Mouse (Mus musculus): ENCODE results near the gene Emx1. TPM values are rescaled to one million over a fixed set of nuclear protein-coding genes. Genes with fewer than 3 reads are reported as not detected.

Emx1 gene
- total RNA-seq, 2 experiments from 2014 or later: not detected

- intact Hi-C loops (cut with DNase I): no loop called here
- no peak for DNase-seq
These were observed 1.2 kb downstream of the Emx1 start for GRCm38 (mm10) chr6:85188256-85189110.

- DNase-seq: no peak
- intact Hi-C loops (cut with DNase I): no loop called here
These were observed 2.1 kb downstream of the Emx1 start for GRCm38 (mm10) chr6:85189361-85189760.

- intact Hi-C loops (cut with DNase I): no loop called here
- DNase-seq: peak; percentile 10 to 18
These were observed 2.8 kb downstream of the Emx1 start for GRCm38 (mm10) chr6:85189911-85190591.

- DNase-seq: no peak
- intact Hi-C loops (cut with DNase I): no loop called here
These were observed 3.4 kb downstream of the Emx1 start for GRCm38 (mm10) chr6:85190671-85191070.

GRCm38 (mm10) chr6:85191751-85192440 lies 4.7 kb downstream of the Emx1 start:
- DNase-seq: no peak
- intact Hi-C loops (cut with DNase I): no loop called here

GRCm38 (mm10) chr6:85193381-85194318 lies 6.4 kb downstream of the Emx1 start:
- intact Hi-C loops (cut with DNase I): no loop called here
- DNase-seq: no peak

GRCm38 (mm10) chr6:85197951-85198350 lies 10.7 kb downstream of the Emx1 start:
- intact Hi-C loops (cut with DNase I): no loop called here
- DNase-seq: no peak

GRCm38 (mm10) chr6:85206182-85206938 lies 19.1 kb downstream of the Emx1 start:
- DNase-seq: no peak
- intact Hi-C loops (cut with DNase I): no loop called here

- no peak for DNase-seq
- intact Hi-C loops (cut with DNase I): no loop called here
These were observed 19.7 kb downstream of the Emx1 start for GRCm38 (mm10) chr6:85206939-85207285.

GRCm38 (mm10) chr6:85207345-85207744 lies 20.1 kb downstream of the Emx1 start:
- no peak for DNase-seq
- intact Hi-C loops (cut with DNase I): no loop called here

GRCm38 (mm10) chr6:85209226-85209967 lies 22.2 kb downstream of the Emx1 start:
- intact Hi-C loops (cut with DNase I): no loop called here
- DNase-seq: no peak

GRCm38 (mm10) chr6:85210686-85211085 lies 23.4 kb downstream of the Emx1 start:
- DNase-seq: no peak
- intact Hi-C loops (cut with DNase I): loop anchor here (5.0 kb wide), 1 partner anchor 213 kb away; no protein-coding TSS in a partner anchor

GRCm38 (mm10) chr6:85218251-85218650 lies 31.0 kb downstream of the Emx1 start:
- DNase-seq: no peak
- intact Hi-C loops (cut with DNase I): no loop called here

- no peak for DNase-seq
- intact Hi-C loops (cut with DNase I): no loop called here
These were observed 31.6 kb downstream of the Emx1 start for GRCm38 (mm10) chr6:85218684-85219445.

GRCm38 (mm10) chr6:85219706-85220105 lies 32.5 kb downstream of the Emx1 start:
- intact Hi-C loops (cut with DNase I): no loop called here
- no peak for DNase-seq

- no peak for DNase-seq
- intact Hi-C loops (cut with DNase I): no loop called here
These were observed 33.7 kb downstream of the Emx1 start for GRCm38 (mm10) chr6:85220917-85221316.

GRCm38 (mm10) chr6:85222551-85222950 lies 35.3 kb downstream of the Emx1 start:
- no peak for DNase-seq
- intact Hi-C loops (cut with DNase I): no loop called here

GRCm38 (mm10) chr6:85223498-85224150 lies 36.4 kb downstream of the Emx1 start:
- DNase-seq: no peak
- intact Hi-C loops (cut with DNase I): no loop called here

All from heart, postnatal 36 days (tissue).